8 mouse cellular contexts compared by ENCODE assay signal in genomic region chr5:149185806-149186205, GRCm38 (mm10). TPM values are rescaled to one million over a fixed set of nuclear protein-coding genes. Genes with fewer than 3 reads are reported as not detected.
DNase-seq lines count a peak whose midpoint lies in the region; ATAC-seq and TF ChIP-seq lines count a peak whose summit lies in the region.

No protein-coding gene starts in this region.

- peaks cover 24% of the 10 kb centered on the region for H3K36me3 ChIP-seq in lung, embryonic 14.5 days (ENCODE audit: insufficient read depth)
- peaks cover 5% of the 10 kb centered on the region; the same call in 1 of the 2 replicates for H3K36me3 ChIP-seq in forebrain, embryonic 11.5 days (ENCODE audit: control insufficient read depth, insufficient read depth, low read length)
- H3K36me3 ChIP-seq in limb, embryonic 11.5 days (ENCODE audit: control insufficient read depth, insufficient read depth, low read length): peaks cover 10% of the 10 kb centered on the region; the same call in 1 of the 2 replicates
- peaks cover 13% of the 10 kb centered on the region for H3K36me3 ChIP-seq in neural tube, embryonic 14.5 days (ENCODE audit: control insufficient read depth, insufficient read depth, low read length)

- no peak overlapping the region for H3K27ac ChIP-seq in lung, embryonic 14.5 days (ENCODE audit: low read depth)
- no peak overlapping the region for H3K27ac ChIP-seq in forebrain, embryonic 11.5 days (ENCODE audit: low read depth, low read length)
- H3K27ac ChIP-seq in limb, embryonic 11.5 days (replicated peaks; ENCODE audit: low read depth, low read length): no peak overlapping the region
- no peak overlapping the region for H3K27ac ChIP-seq in neural tube, embryonic 14.5 days (ENCODE audit: low read depth, low read length)

- 61% methylated on average over 3 of the region's 3 CpGs for WGBS in lung, embryonic 14.5 days
- 86% methylated on average over 3 of the region's 3 CpGs for WGBS in forebrain, embryonic 11.5 days
- 88% methylated on average over 3 of the region's 3 CpGs for WGBS in limb, embryonic 11.5 days
- 78% methylated on average over 3 of the region's 3 CpGs for WGBS in neural tube, embryonic 14.5 days

- peak overlapping the region; percentile 80 for H3K9ac ChIP-seq in lung, embryonic 14.5 days
- 0 out of 2 replicates have a peak overlapping the region, but pooled peaks have one; percentile 12 for H3K9ac ChIP-seq in forebrain, embryonic 11.5 days (ENCODE audit: low read length)
- peak overlapping the region; percentile 22; the same call in 1 of the 2 replicates for H3K9ac ChIP-seq in limb, embryonic 11.5 days (ENCODE audit: low read length)
- H3K9ac ChIP-seq in neural tube, embryonic 14.5 days (replicated peaks; ENCODE audit: low read depth, low read length): no peak overlapping the region

- DNase-seq in lung, embryonic 14.5 days: no peak
- no peak for DNase-seq in lung, postnatal 4 days
- DNase-seq in forebrain, embryonic 11.5 days (ENCODE audit: low spot score): no peak
- DNase-seq in limb, embryonic 11.5 days (ENCODE audit: low spot score): no peak
- DNase-seq in urinary bladder, adult 18-20 months (ENCODE audit: low spot score in 2 of 2): no peak
- DNase-seq in right cerebral cortex, adult 18-20 months: no peak
- DNase-seq in thymus, postnatal 14 days: no peak

- no peaks in the 10 kb centered on the region for H3K27me3 ChIP-seq in lung, embryonic 14.5 days (ENCODE audit: insufficient read depth, low read length)
- no peaks in the 10 kb centered on the region for H3K27me3 ChIP-seq in forebrain, embryonic 11.5 days (ENCODE audit: control insufficient read depth, insufficient read depth, low read length)
- H3K27me3 ChIP-seq in limb, embryonic 11.5 days (ENCODE audit: control insufficient read depth, insufficient read depth, low read length): no peaks in the 10 kb centered on the region
- H3K27me3 ChIP-seq in neural tube, embryonic 14.5 days (ENCODE audit: control insufficient read depth, insufficient read depth, low read length): no peaks in the 10 kb centered on the region

- no peaks in the 10 kb centered on the region for H3K9me3 ChIP-seq in lung, embryonic 14.5 days (ENCODE audit: low read depth, low read length)
- no peaks in the 10 kb centered on the region for H3K9me3 ChIP-seq in forebrain, embryonic 11.5 days (ENCODE audit: control insufficient read depth, low read length)
- H3K9me3 ChIP-seq in limb, embryonic 11.5 days (ENCODE audit: control insufficient read depth, low read length): no peaks in the 10 kb centered on the region
- H3K9me3 ChIP-seq in neural tube, embryonic 14.5 days (ENCODE audit: control insufficient read depth, low read length): no peaks in the 10 kb centered on the region

- peak overlapping the region; percentile 86 for H3K4me2 ChIP-seq in lung, embryonic 14.5 days
- peak overlapping the region; percentile 67; the same call in 1 of the 2 replicates for H3K4me2 ChIP-seq in forebrain, embryonic 11.5 days (ENCODE audit: low read depth, low read length, severe bottlenecking)
- H3K4me2 ChIP-seq in limb, embryonic 11.5 days (ENCODE audit: low read depth, severe bottlenecking): peak overlapping the region; percentile 61; the same call in 1 of the 2 replicates
- peak overlapping the region; percentile 56 for H3K4me2 ChIP-seq in neural tube, embryonic 14.5 days (ENCODE audit: low read depth, low read length)

- no peak for ATAC-seq in lung, embryonic 14.5 days (ENCODE audit: insufficient read depth)
- ATAC-seq in forebrain, embryonic 11.5 days (replicated peaks; ENCODE audit: low FRiP score): no peak
- ATAC-seq in limb, embryonic 11.5 days (ENCODE audit: insufficient number of reproducible peaks, low FRiP score, low TSS enrichment, low read depth): no peak
- ATAC-seq in neural tube, embryonic 14.5 days (ENCODE audit: low read depth): no peak

- peaks cover 5% of the 10 kb centered on the region; the same call in 1 of the 2 replicates for H3K4me1 ChIP-seq in lung, embryonic 14.5 days (ENCODE audit: insufficient read depth)
- peaks cover 6% of the 10 kb centered on the region for H3K4me1 ChIP-seq in forebrain, embryonic 11.5 days (replicated peaks; ENCODE audit: control insufficient read depth, insufficient read depth, low read length)
- H3K4me1 ChIP-seq in limb, embryonic 11.5 days (ENCODE audit: control insufficient read depth, insufficient read depth, low read length): peaks cover 13% of the 10 kb centered on the region
- H3K4me1 ChIP-seq in neural tube, embryonic 14.5 days (ENCODE audit: control insufficient read depth, insufficient read depth, low read length): peaks cover 2% of the 10 kb centered on the region; the same call in 1 of the 2 replicates

- TF ChIP-seq CTCF in lung, embryonic 14.5 days (IDR thresholded peaks at IDR 0.05; ENCODE audit: low read depth): no peak

- peak overlapping the region; percentile 78 for H3K4me3 ChIP-seq in lung, embryonic 14.5 days (ENCODE audit: low read depth, low read length)
- H3K4me3 ChIP-seq in forebrain, embryonic 11.5 days (ENCODE audit: low read depth, low read length): peak overlapping the region; percentile 79; the same call in 1 of the 2 replicates
- peak overlapping the region; percentile 83 for H3K4me3 ChIP-seq in limb, embryonic 11.5 days (ENCODE audit: low read depth, low read length)
- H3K4me3 ChIP-seq in neural tube, embryonic 14.5 days (ENCODE audit: low read depth, low read length): peak overlapping the region; percentile 69; the same call in 1 of the 2 replicates

RNA-seq across cellular contexts. Expression of gene Hmgb1, which starts 1.5 kb away (rescaled TPM):
- polyA plus RNA-seq in lung, embryonic 14.5 days (2014; fragmentation: Nextera tagmentation; extraction: Ambion mirVana): 2,008 and 2,115 TPM in 2 replicates
- polyA plus RNA-seq in forebrain, embryonic 11.5 days (2014; fragmentation: Nextera tagmentation; extraction: Ambion mirVana): 1,921 and 2,020 TPM in 2 replicates
- 2,416 and 2,529 TPM in 2 replicates for polyA plus RNA-seq in limb, embryonic 11.5 days (2014; fragmentation: Nextera tagmentation; extraction: Ambion mirVana)
- polyA plus RNA-seq in neural tube, embryonic 14.5 days (2014; fragmentation: Nextera tagmentation; extraction: Ambion mirVana): 766 and 814 TPM in 2 replicates

RNA-seq across cellular contexts. Expression of gene Uspl1, which starts 1.7 kb away (rescaled TPM):
- 48.7 and 49.7 TPM in 2 replicates for polyA plus RNA-seq in lung, embryonic 14.5 days (2014; fragmentation: Nextera tagmentation; extraction: Ambion mirVana)
- 71.2 and 74.9 TPM in 2 replicates for polyA plus RNA-seq in forebrain, embryonic 11.5 days (2014; fragmentation: Nextera tagmentation; extraction: Ambion mirVana)
- 81.7 and 81.8 TPM in 2 replicates for polyA plus RNA-seq in limb, embryonic 11.5 days (2014; fragmentation: Nextera tagmentation; extraction: Ambion mirVana)
- polyA plus RNA-seq in neural tube, embryonic 14.5 days (2014; fragmentation: Nextera tagmentation; extraction: Ambion mirVana): 68.5 and 71.3 TPM in 2 replicates
